Mouse (Mus musculus): Measurements from ENCODE around the gene Pxylp1.

DNA sequence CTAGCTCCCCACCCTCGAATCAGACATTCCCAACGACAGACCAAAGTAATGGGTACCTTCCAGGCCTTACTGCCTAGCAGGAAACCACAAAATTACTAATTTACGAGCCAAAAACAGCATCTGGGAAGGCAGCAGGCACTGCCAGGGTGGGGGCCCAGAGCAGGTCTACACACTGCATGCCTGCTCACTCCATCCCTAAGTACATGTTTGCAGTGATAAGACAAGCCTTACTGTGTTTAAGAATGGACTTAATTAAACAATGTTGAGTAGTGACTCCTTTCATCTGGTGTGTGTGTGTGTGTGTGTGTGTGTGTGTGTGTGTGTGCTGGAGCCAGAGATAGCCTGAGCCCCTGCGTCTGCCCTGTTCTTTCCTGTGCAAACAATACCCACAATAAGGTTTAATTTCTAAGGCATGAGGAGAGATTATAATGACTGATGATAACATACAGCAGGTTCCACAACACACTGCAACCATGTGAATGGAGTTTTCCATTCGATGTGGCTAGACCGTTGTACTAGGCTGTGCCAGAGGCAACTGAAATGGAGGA lies 57.0 kb downstream of the Pxylp1 start:
- TF ChIP-seq ZNF384 (IDR thresholded peaks at IDR 0.05; ENCODE audit: low read depth, low read length) (no peak), MAFK (IDR thresholded peaks at IDR 0.05; ENCODE audit: insufficient read depth, low read depth, low read length) (no peak), HCFC1 (IDR thresholded peaks at IDR 0.05; ENCODE audit: borderline replicate concordance, insufficient read depth, low read length) (no peak)

Data from ES-E14 (cell line).